Mouse (Mus musculus) c-Kit-negative CD71-positive TER-119-positive erythroid progenitor cells, embryonic 14.5 days (primary cell): ENCODE results near the gene Sox6.
A peak's percentile ranks its signal among the peaks of the same experiment; 100 is the strongest.

Experiments used
- DNase-seq: peaks from one replicate; pipeline ENCODE4 v3.0.0-alpha.2; 2013; ENCODE audit warnings: low read depth, low spot score

Sox6 gene

GRCm38 (mm10) chr7:115830938-115831873, 207.4 kb downstream of the Sox6 start:
- DNase-seq = peak; percentile 59

GRCm38 (mm10) chr7:115830366-115830765, 208.2 kb downstream of the Sox6 start:
- no peak for DNase-seq

DNA sequence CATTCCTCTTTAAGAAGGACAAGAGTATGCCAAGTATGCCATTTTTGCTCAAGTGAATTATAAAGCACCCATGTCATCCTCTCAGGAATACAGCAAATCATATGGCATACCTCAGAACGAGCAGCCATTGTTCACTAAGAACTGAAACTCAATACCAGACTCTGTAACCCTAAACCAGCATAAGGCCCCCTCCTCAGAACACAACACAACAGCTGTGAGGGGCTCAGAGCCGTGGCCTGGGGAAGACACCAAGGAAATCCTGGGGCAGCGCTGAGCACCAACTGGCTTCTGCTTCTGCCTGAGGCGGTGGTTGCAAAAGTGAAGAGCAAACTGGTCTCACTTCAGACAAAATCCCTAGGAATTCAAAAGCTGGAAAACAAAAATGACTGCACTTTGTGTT, 208.8 kb downstream of the Sox6 start:
- DNase-seq = no peak

- DNase-seq = no peak
Measured at GRCm38 (mm10) chr7:115829260-115829659, 209.3 kb downstream of the Sox6 start.

DNA sequence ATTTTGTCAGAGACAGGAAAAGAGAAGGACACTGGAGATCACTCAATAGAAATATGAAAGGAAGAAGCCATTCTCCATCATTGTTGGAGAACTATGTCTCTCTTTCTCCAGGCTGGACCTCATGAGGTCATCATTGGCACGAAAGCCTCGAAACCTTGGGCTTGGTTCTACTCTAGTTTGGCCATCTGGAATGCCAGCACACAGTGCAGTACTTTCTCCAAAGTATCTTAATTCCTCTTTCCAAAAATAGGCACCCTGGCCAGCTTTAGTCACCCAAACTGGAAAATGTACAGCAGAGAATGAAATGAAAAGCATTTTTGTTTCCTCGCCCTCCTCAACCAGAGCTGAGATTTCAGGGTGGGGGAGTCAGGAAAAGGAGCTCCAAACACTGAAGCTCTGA, 213.3 kb downstream of the Sox6 start:
- DNase-seq = no peak

DNA sequence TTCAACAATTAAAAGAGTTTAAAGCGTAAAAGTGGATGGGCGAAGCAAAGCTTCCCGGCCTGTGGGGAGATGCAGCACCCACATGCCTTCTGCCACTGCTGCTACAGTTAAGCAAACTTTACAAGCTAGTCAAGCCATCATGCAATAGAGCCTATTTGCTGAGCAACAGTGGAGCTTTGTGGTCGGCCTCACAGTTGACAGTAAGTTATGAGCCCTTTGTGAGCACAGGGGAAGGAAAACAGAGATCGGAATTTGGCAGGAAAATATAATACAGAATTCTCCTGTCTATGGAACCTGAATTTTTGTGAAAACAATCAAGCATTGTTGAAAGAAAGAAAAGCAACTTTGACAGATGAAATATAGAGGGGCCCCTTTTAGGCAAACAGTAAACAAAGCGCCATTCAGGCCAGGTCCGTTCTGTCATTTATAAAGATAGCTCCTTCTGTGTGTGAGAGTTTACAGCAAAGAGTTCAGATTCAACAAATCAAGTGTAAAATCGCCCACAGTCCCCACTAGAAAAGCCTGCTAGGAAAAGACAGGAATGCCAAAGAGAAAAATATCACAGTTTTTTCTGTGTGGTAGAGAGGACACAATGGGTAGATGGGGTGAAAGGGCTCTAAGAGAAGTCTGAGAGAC, 213.9 kb downstream of the Sox6 start:
- no peak for DNase-seq

DNA sequence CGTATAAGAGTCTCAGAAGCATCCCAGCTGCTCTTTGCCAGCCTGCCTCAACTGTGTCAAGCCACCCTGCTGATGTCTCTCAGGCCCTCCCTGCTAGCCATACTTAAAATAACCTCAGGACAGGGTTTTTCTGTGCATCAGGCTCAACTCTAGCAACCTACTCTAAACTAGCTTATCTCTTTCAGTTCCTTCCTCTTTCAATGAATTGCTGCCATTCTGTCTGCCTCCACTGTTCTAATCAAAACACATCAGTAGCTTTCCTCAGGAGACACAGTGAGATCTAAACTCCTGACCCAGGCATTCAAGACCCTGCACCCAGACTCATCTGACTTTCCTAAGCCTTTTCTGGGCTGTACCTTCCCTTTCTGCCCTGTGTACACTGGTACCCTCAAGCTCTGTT, 219.5 kb downstream of the Sox6 start:
- no peak for DNase-seq

GRCm38 (mm10) chr7:115803256-115803655, 235.3 kb downstream of the Sox6 start:
- no peak for DNase-seq

DNA sequence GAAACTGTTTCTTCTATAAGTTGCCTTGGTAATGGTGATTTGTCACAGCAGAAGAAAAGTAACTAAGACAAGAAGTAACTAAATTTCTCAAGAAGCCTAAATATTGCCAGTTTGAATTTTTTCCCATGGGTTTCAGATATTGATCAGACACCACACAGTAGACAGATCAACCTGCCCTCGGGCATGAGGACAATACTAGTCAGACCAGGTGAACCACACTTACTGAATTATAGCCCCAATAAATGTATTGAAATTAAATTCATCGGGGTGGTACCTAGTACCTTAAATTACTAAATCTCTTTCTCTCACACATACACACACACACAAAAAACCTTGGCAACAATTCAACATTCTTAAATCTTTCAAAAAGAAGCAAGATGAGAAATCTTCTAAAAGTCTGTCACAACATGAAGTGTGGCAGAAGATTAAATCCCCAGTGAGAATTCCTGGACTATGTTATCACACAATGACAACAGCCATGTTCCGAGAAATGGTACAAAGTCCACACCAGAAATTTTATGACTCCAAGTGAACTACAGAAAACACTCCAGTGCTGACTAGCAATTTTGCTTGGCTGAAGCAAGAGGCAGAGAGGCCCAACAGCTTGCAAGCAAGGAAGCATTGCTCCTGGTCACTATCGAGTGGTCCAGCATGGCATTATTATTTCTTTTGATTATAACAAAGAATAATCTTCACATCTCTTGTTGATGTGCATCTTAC, 244.3 kb downstream of the Sox6 start:
- DNase-seq = no peak

DNA sequence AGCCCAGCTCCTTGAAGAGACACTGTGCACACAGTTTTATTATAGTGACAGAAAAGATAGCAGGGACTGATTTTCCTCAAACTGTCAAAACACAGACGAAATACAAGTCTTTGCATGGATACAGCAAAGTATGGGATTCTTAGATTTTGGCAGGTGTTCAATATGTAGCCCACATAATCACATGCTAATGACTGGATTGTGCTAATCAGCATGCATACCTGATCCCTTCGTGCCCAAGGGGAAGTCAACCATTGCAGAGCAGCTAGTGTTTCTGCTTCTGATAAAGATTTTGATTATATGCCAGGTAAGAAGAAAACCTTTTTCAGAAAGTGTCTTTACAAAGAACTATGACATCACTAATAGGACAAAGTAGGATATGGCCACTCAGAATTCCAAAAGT, 245.8 kb downstream of the Sox6 start:
- no peak for DNase-seq

GRCm38 (mm10) chr7:115789116-115789823, 249.3 kb downstream of the Sox6 start:
- DNase-seq = no peak

DNA sequence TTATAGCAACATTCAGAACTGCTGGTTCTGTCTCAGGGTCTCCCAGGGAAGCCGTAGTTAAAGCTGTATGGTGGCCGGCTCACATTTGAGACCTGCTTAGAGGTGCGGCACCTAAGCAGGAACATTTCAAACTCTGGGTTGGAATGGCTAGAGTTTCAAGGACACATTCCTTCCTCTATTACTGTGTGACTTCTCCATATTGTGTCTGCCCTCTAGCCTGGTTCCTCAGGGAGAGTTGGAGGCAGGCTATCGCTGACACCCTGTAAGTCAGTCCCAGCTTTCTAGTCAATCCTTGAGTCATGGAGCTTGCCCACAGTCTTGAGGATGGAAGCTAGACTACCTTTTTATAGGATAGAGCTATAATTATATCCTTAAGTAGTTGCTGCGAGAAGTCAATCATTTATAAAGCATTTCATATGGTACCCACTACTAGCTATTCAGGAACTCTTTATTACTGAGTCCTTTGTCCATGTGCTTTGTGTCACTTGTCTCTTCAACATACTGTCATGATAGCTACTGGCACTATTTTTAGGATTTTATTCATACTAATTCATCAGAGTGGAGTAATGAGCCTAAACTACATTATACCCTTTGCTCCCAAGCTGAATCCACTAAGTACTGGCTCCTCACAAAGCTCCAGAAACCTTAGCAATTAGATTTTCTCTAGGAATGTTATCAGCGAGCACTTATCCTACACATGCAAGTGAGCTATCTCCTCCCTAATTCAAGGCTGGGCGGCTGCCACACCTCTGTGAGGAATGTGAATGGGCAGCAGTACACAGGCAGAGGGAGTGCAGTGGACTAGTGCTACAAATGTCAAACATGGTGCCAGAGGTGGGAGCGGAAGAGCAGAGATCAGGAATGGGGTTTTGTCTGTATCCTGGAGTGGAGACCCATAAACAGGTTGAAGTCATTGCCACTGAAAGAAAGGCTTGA, 254.3 kb downstream of the Sox6 start:
- no peak for DNase-seq

DNA sequence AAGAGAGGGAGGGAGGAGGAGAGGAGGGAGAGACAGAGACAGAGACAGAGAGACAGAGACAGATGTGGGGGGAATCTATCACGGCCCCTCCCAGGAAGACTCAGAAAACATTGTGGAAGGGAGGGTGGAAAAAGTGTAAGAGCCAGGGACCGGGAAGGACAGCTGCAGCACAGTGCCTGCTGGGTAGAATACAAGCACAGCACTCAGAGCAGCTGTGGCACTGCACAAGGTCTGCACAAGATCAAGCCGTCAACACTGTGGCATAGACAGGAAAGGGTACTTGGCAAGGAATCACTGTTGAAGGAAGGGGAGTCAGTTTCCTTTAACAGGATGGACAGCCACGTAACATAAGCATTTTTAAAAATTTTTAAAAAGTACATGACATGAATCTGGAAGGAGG, 258.4 kb downstream of the Sox6 start:
- DNase-seq = no peak

DNA sequence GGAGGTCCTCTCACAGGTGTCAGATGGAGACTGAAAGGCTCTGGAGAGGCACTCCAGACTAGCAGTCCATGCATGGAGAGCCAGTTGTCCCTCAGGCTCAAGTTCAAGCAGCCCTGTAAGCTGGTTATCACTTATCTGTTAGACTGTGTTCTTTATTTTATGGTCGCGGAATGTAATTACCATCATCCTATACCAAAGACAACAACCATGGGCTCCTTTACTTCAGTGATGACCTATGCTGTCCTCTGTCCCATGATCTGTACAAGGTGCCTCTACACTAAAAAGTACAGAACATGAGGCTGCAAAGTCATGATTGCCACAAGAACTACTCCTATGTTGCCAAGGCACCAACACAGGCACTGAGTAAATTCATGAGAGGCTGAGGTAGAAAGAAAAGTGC, 259.1 kb downstream of the Sox6 start:
- DNase-seq = no peak

- DNase-seq = no peak
Measured at GRCm38 (mm10) chr7:115776736-115777135, 261.9 kb downstream of the Sox6 start.

GRCm38 (mm10) chr7:115776324-115776723, 262.3 kb downstream of the Sox6 start:
- no peak for DNase-seq

DNA sequence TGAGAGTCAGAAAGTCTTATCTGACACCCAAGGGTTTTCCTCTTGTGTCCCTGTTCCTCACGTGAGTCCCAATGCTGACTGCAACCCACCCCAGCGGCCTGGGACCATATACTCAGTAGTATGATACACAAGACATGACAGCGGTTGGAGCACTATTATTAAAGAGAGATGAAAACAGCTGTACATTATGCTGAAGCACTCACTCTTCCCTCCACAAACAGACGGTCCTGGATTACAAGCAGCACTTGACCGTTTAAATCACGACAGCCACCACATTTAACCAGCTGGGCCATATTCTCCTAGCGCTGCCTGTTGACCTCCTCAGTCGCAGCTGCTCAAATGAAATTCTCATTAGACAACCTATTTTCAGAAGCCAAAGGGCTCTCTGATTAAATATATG, 272.3 kb downstream of the Sox6 start:
- no peak for DNase-seq

DNA sequence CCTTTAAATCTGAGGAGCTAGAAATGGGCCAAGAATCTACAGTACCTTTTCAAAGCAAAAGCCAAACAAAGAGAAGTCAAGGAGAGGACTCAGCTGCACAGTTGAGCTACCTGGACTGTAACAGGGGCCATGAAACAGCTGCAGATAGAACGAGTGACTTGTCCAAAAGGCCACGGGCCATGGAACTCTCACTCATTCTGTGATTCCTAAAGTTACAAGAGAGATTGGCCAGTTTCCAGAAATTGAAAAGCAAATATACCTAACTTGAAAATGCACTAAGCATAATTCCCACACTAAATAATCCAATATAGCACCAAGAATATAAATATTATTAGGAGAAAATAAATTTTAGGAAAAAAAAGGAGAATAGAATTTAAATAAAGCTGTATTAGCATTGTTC, 274.7 kb downstream of the Sox6 start:
- DNase-seq = no peak

DNA sequence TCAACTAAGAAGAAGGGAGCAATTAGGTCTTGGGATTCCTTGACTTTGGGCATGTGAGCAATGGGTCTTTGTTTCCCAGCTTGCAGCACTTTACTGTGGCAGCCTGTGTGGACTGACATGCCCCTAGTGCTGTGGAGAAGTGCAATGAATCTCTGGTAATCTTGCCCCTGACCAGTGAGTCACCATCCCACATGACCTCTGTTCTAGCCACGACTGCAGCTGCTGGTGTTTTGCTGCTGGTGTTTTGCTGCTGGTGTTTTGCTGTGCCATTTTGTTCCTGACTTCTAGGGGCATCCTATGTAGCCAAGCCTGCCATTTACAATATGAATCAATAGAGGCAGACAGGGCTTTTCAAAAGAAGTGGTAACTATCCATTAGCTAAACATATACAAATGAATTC, 280.4 kb downstream of the Sox6 start:
- DNase-seq = no peak

GRCm38 (mm10) chr7:115755272-115755671, 283.3 kb downstream of the Sox6 start:
- no peak for DNase-seq

DNA sequence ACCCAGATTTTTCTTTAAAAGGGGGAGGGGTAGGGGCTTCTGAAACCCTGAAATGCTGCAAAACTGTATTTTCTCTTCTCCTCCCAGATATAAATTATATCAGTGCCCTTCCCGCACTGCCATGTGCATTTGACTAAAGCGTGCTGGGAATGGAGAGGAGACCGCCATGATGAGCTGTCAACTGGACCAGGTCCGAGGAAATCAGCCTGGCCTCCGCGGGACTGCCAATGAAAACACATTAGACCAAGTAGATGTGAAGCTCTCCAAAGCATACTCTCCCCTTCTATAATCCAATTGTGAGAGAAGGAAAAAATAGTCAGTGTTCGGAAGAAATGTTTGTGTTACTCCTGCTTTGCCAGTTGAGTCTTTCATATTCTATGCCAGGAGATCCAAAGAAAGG, 284.4 kb downstream of the Sox6 start:
- DNase-seq = no peak
